8 mouse cellular contexts compared by ENCODE assay signal in the genomic region with DNA sequence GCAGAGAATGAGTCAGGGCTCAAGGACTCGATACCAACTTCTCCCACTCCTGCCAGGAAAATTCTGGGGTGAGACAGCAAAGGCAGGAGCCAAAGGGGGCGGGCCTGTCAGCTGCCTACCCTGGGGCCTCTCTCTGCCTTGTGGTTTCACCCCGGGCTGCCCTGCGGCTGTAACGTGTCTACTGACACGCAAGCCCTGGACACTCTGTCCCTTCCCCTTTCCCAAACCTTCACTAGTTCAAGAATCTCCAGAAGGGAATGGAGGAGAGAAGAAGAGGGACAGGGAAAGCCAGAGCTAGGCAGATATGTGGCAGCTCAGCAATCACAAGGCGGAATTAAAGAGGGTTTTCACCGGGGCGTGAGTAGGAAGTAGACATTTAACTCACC. TPM values are rescaled to one million over a fixed set of nuclear protein-coding genes. Genes with fewer than 3 reads are reported as not detected.
DNase-seq lines count a peak whose midpoint lies in the region; ATAC-seq and TF ChIP-seq lines count a peak whose summit lies in the region.

No protein-coding gene starts in this region.

- peak overlapping the region; percentile 96 for H3K27ac ChIP-seq in heart, adult 2 months
- H3K27ac ChIP-seq in liver, embryonic 12.5 days: no peak overlapping the region

- no peaks in the 10 kb centered on the region for H3K9me3 ChIP-seq in liver, embryonic 12.5 days (replicated peaks)

- H3K79me2 ChIP-seq in C2C12 (ENCODE audit: control insufficient read depth, insufficient read depth): peaks cover 7% of the 10 kb centered on the region
- no peaks in the 10 kb centered on the region for H3K79me2 ChIP-seq in heart, adult 2 months (replicated peaks; ENCODE audit: control insufficient read depth, insufficient read depth, low read length)

- TF ChIP-seq POLR2A in heart, adult 2 months (IDR thresholded peaks at IDR 0.05; ENCODE audit: insufficient read depth, low read depth, low read length): peak; percentile 76

- ATAC-seq in liver, embryonic 12.5 days: no peak
- peak; percentile 40; the same call in 1 of the 2 replicates for ATAC-seq in monocyte, adult 5-6 weeks (replicated peaks; ENCODE audit: insufficient number of reproducible peaks, low FRiP score, low TSS enrichment, poor library complexity, severe bottlenecking)

- DNase-seq in R1 (ENCODE audit: low read depth, low spot score): peak; percentile 72
- peak; percentile 35 for DNase-seq in embryo, embryonic 10 days (ENCODE audit: low spot score)
- DNase-seq in heart, adult 2 months: peak; percentile 84 to 90
- peak; percentile 64 for DNase-seq in kidney, adult 18-20 months
- DNase-seq in c-Kit-positive CD71-positive TER-119-positive erythroid progenitor cells, embryonic 14.5 days (ENCODE audit: low spot score): no peak

- H3K4me1 ChIP-seq in heart, adult 2 months (ENCODE audit: control insufficient read depth, insufficient read depth, low read length): peaks cover 3% of the 10 kb centered on the region; the same call in 1 of the 2 replicates
- H3K4me1 ChIP-seq in liver, embryonic 12.5 days: peaks cover 28% of the 10 kb centered on the region

- H3K9ac ChIP-seq in heart, adult 2 months (ENCODE audit: low read depth, low read length): peak overlapping the region; percentile 57
- peak overlapping the region; percentile 42; the same call in 1 of the 2 replicates for H3K9ac ChIP-seq in liver, embryonic 12.5 days

- no peaks in the 10 kb centered on the region for H3K36me3 ChIP-seq in C2C12 (ENCODE audit: control insufficient read depth, insufficient read depth)
- no peaks in the 10 kb centered on the region for H3K36me3 ChIP-seq in heart, adult 2 months (ENCODE audit: control insufficient read depth, insufficient read depth, low read length)
- no peaks in the 10 kb centered on the region for H3K36me3 ChIP-seq in liver, embryonic 12.5 days

- H3K4me3 ChIP-seq in C2C12 (ENCODE audit: insufficient read depth, poor library complexity, severe bottlenecking): peak overlapping the region; percentile 48
- H3K4me3 ChIP-seq in heart, adult 2 months: peak overlapping the region; percentile 59
- peak overlapping the region; percentile 42 for H3K4me3 ChIP-seq in liver, embryonic 12.5 days

- WGBS in heart, adult 2 months: 2% methylated on average over 9 of the region's 9 CpGs
- WGBS in liver, embryonic 12.5 days (ENCODE audit: insufficient replicate concordance): under 1% methylated on average over 9 of the region's 9 CpGs

- H3K79me3 ChIP-seq in C2C12 (ENCODE audit: low read depth): peaks cover 1% of the 10 kb centered on the region

- peak overlapping the region; percentile 65 for H3K4me2 ChIP-seq in liver, embryonic 12.5 days

- intact Hi-C loops in heart, adult 2 months (cut with DNase I): no loop called here

- H3K27me3 ChIP-seq in C2C12 (ENCODE audit: control insufficient read depth, insufficient read depth, insufficient read length): no peaks in the 10 kb centered on the region
- no peaks in the 10 kb centered on the region for H3K27me3 ChIP-seq in heart, adult 2 months (ENCODE audit: control insufficient read depth, insufficient read depth, low read length)
- peaks cover 35% of the 10 kb centered on the region for H3K27me3 ChIP-seq in liver, embryonic 12.5 days (replicated peaks)

- no peak for TF ChIP-seq CTCF in C2C12 (IDR thresholded peaks at IDR 0.05; ENCODE audit: control insufficient read depth, insufficient read depth, insufficient read length)
- TF ChIP-seq CTCF in heart, adult 2 months (IDR thresholded peaks at IDR 0.05): no peak

- peak overlapping the region; percentile 35 for H3ac ChIP-seq in C2C12 (ENCODE audit: control insufficient read depth, insufficient read length, low read depth)

- peak; percentile 66 for TF ChIP-seq EP300 in heart, adult 2 months (IDR thresholded peaks at IDR 0.05; ENCODE audit: insufficient read depth, low read depth, low read length)

TF ChIP-seq in C2C12, 6 proteins besides CTCF, POLR2A, EP300 and RAD21:
- no peak for TF ChIP-seq CEBPB (IDR thresholded peaks at IDR 0.05; ENCODE audit: low read depth)
- no peak for TF ChIP-seq MYOG (IDR thresholded peaks at IDR 0.05; ENCODE audit: control insufficient read depth, extremely low read depth, insufficient read length)
- peak; percentile 18 for TF ChIP-seq MAX (IDR thresholded peaks at IDR 0.05)
- peak; percentile 57 for TF ChIP-seq MYOD1 (IDR thresholded peaks at IDR 0.05; ENCODE audit: control insufficient read depth, insufficient read length, low read depth)

RNA-seq across cellular contexts. Expression of a gene that starts 6.1 kb away (rescaled TPM):
- polyA plus RNA-seq in C2C12 (2012; fragmentation: generic; extraction: Trizol): 48.5 TPM
- 10 to 100 TPM; 48.9 to 62.5 TPM for total RNA-seq in heart, adult 2 months (2021)
- 33.7 and 51.4 TPM in 2 replicates for polyA plus RNA-seq in heart, adult 2 months (2012; rRNA removed)
- 38.9 and 44.0 TPM in 2 replicates for polyA plus RNA-seq in liver, embryonic 12.5 days (2016; fragmentation: Nextera tagmentation; extraction: Ambion mirVana)
- total RNA-seq in monocyte, adult 5-6 weeks (2017): 7.5 to 14.9 TPM (median 11.4 TPM) in 3 replicates

RNA-seq across cellular contexts. Expression of a gene that starts 29.0 kb away (rescaled TPM):
- 37.8 TPM for polyA plus RNA-seq in C2C12 (2012; fragmentation: generic; extraction: Trizol)
- total RNA-seq in heart, adult 2 months (2021): 10 to 100 TPM; 77.7 to 80.1 TPM
- 24.1 and 38.2 TPM in 2 replicates for polyA plus RNA-seq in heart, adult 2 months (2012; rRNA removed)
- 27.1 and 31.3 TPM in 2 replicates for polyA plus RNA-seq in liver, embryonic 12.5 days (2016; fragmentation: Nextera tagmentation; extraction: Ambion mirVana)
- 23.9 to 35.9 TPM (median 24.2 TPM) in 3 replicates for total RNA-seq in monocyte, adult 5-6 weeks (2017)

RNA-seq across cellular contexts. Expression of a gene that starts 42.4 kb away (rescaled TPM):
- polyA plus RNA-seq in C2C12 (2012; fragmentation: generic; extraction: Trizol): 0.05 TPM
- under 1 TPM; 0.05 to 0.08 TPM for total RNA-seq in heart, adult 2 months (2021)
- polyA plus RNA-seq in heart, adult 2 months (2012; rRNA removed): 0.03 TPM in 1 of 2 replicates, not detected in the other
- polyA plus RNA-seq in liver, embryonic 12.5 days (2016; fragmentation: Nextera tagmentation; extraction: Ambion mirVana): 0.02 TPM in 1 of 2 replicates, not detected in the other
- total RNA-seq in monocyte, adult 5-6 weeks (2017): 0.29 to 0.39 TPM in 2 of 3 replicates, not detected in the other

RNA-seq across cellular contexts. Expression of a gene that starts 52.9 kb away (rescaled TPM):
- 8.1 TPM for polyA plus RNA-seq in C2C12 (2012; fragmentation: generic; extraction: Trizol)
- total RNA-seq in heart, adult 2 months (2021): 10 to 100 TPM; 21.4 to 22.8 TPM
- polyA plus RNA-seq in heart, adult 2 months (2012; rRNA removed): 8.9 and 18.6 TPM in 2 replicates
- polyA plus RNA-seq in liver, embryonic 12.5 days (2016; fragmentation: Nextera tagmentation; extraction: Ambion mirVana): 1.9 and 2.1 TPM in 2 replicates
- total RNA-seq in monocyte, adult 5-6 weeks (2017): 16.8 to 18.8 TPM (median 18.0 TPM) in 3 replicates
